Mouse (Mus musculus) frontal cortex, postnatal 36 days (tissue): Measurements from ENCODE around the gene Clps.
A peak's percentile ranks its signal among the peaks of the same experiment; 100 is the strongest.

ENCODE experiments used
- DNase-seq, 2 experiments: peaks; one replicate each; pipeline ENCODE4 v3.0.0; 2022; ENCODE audit warnings: low spot score in 2 of 2

Gene Clps

DNA sequence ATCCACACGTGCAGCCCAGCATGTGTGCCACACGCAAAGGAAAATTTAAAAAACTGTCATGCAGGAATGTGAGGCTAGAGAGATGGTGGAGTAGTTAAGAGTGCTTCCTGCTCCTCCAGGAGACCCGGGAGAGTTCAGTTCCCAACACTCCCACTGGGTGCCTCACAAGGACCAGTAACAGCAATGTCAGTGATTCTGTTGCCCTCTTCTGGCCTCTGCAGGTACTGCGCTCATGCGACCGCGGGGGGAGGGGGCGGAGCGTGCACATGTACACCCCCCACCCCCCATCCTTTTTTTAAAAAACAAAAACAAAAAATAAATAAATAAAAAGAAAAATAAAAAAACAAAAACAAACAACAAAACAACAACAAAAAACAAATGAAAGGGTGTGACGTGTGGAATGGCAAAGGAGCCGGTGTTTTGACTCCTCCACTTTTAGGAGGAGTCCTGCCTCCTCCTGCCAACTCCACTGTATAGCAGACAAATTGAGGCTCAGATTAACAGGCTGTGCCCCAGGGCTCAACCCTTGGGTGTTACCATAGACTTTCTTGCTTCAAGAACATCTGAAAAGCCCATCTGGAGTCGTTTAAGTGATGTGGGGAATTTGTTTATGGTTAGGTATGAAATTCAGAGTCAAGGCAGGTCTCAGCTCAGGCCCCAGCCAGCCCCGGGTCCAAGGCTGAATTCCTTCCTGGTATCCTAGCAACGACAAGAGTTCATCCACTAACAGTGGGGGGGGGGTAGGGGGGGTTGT is 7.3 kb downstream of the Clps start:
- DNase-seq: peak; percentile 70 to 77

DNA sequence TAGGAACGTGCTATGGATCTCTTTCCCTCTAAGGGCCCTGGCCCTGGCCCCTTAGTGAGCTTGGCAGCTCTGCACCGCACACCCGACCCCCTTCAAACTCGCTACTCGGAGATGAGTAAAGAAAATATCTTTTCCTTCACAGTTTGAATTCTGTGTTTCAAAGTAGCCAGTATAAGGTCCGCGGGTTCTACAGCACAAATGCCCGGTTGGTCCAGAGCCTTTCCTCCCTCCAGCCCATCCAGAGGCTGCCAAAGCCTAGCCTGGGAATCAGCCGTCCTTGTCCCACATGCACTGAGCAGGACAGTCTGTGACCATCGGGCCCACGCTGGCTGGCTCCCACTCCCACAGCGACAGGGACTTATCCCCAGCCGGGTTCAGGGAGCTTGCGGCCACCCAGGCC is 11.5 kb downstream of the Clps start, which contains the start of gene Clpsl2:
Gene Clpsl2 (plus strand): TSS at position 301 of the 400 bp plus-strand sequence.
- DNase-seq: no peak

DNA sequence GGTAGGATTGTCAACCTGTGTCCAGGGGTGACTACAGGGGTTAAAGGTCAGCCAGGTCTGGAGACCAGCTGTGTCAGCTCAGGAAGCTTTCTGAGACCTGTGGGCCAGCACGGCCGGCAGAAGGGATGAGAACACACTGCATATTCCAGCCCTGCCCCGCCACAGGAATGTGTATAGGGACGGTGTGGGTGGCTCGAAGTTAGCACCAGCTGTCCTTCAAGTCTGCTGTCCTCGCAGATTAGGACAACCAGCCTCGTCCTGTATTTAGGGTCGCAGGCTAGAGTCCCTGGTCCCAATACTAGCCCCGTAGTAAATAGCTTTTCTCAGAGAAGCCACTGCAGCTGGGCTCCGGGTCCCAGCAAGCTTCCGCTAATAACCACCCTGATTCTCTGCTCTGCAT is 12.0 kb downstream of the Clps start:
- no peak for DNase-seq

DNA sequence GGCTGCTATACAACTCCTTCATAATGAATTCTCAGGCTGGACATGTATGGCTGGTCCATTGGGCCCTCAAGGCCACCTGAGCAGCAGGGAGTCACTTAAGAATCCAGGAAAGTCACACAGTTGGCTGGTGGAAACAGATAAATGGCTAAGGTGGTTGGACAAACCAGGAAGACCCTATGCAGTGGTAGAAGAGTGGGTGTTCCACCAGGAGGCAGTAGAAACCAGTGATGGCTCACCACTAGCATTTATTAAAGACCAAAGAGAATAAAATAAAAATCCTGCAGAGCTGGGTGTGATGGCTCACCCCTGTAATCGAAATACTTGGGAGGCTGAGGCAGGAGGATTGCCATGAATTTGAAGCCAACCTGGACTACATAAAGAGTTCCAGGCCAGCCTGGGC is 13.6 kb downstream of the Clps start:
- peak in 1 of 2 experiments; percentile 3 for DNase-seq

DNA sequence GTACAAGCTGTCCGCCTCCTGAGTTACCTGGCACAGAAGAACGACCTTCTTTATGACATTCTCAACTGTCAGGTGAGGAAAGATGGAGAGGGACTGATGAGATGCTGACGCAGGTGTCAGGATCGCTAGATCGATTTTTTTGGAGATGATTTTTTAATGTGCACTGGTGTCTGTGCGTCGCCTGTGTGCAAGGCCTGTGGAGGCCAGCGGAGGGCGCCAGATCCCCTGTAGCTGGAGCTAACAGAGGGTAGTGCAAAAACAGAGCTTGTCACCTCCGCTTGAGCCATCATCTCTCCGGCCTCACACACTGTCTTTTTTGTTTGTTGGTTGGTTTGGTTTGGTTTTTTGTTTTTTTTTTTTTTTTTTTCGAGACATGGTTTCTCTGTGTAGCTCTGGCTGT is 22.7 kb downstream of the Clps start:
- DNase-seq: no peak

DNA sequence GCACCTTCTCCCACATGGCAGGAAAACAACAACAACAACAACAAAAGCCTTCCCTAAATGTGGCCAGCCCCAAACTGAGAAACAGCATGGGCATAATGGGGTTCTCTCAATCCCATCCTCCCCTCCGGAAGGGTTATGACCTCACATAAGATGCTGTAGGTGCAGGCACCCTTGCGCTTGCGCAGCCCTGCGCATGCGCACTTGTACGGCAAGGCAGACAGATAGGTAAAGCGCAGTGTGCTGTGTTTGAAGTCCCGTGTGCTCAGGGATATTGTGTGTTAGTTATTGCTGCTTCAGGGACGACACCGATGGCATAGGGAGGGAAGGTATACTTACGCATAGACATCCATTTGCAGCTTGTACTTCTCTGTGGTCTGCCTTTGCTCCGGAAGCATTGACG is 27.2 kb downstream of the Clps start:
- no peak for DNase-seq

DNA sequence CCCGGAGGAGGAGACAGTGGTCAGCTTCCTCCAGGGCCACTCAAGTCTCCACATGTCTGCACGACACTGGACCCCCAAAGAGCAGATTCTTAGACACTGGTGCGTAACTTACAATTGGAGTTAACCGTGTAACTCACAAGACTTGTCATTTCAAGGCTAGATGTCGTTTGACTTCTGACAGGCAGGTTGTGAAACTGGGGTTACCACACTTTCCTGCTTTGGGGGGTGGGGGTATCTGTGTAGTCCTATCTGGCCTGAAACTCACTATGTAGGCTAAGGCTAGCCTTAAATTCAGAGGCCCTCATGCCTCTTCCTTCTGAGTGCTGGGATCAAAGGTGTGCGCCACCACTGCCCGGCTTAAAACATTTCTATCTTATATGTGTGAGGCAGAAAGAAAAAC is 28.0 kb downstream of the Clps start:
- no peak for DNase-seq

DNA sequence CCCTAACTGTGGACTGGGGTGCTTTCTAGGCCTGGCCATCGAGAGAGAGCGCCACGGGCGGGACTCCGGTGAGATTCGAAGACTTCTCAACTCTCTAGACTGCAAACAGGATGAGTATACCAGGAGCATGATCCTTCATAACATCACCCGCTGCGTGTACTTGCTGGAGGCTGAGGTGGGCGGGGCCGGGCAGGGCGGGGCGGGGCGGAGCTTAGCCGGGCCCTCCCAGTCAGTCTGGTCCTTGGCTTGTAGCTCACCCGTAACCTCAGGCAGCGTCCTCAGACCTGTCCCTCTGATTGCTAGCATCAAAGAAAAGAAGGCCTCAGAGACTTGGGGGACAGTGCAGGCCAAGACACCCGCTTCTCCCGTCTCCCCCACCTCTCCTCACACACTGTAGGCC is 28.6 kb downstream of the Clps start:
- no peak for DNase-seq

DNA sequence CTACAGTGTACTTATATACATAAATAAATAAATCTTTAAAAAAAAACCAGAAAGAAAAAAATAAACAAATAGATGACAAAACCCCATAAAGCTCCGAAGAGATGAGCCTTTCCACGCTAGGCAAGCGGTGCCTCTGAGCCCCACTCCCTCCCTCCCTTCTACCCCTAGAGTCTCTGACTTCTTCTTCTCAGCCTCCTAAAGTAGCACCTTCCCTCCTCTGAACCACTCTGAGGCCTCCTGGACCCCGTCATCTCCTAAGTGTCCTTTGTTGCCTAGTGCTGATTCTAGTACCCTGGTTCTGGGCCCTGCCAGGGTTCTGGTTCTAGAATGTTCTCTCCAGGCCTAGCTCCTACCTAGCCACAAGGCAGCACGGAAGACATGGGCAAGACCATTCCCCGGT is 30.1 kb downstream of the Clps start, which contains the start of gene Armc12:
Gene Armc12 (plus strand): TSS at position 301 of the 400 bp plus-strand sequence.
- DNase-seq: no peak

DNA sequence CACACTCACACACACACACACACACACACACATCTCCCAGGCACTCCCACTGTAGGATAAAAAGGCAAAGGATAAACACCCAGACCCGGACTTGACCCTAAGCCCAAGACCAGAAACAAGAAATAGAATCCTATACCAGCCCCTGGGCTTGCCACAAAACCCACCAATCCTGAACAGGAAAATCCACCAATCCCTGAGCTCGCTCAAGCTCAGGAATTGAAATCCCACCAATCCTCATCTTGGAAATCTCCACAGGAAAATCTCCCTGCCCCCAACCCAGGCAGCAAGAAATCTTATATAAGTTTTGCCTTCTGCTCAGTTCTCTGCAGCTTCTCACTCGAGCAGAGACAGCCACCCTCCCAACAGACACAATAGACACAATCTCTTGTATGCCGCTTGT is 31.4 kb downstream of the Clps start:
- no peak for DNase-seq

DNA sequence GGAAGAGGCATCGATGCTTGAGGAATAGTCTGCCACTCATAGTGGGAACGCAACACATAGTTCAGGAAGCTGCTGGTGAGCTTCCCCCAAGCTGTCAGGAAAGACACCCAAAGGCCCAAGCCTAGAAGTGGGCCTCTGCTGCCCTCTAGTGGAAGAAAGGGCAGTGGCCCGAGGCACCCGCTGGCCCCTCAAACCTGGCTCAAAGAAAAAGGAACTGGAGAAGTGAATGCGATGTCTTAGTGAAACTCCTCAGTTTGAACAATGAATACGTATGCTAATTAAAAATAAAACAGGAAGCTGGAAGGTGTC is 32.6 kb downstream of the Clps start:
- DNase-seq: peak; percentile 88

DNA sequence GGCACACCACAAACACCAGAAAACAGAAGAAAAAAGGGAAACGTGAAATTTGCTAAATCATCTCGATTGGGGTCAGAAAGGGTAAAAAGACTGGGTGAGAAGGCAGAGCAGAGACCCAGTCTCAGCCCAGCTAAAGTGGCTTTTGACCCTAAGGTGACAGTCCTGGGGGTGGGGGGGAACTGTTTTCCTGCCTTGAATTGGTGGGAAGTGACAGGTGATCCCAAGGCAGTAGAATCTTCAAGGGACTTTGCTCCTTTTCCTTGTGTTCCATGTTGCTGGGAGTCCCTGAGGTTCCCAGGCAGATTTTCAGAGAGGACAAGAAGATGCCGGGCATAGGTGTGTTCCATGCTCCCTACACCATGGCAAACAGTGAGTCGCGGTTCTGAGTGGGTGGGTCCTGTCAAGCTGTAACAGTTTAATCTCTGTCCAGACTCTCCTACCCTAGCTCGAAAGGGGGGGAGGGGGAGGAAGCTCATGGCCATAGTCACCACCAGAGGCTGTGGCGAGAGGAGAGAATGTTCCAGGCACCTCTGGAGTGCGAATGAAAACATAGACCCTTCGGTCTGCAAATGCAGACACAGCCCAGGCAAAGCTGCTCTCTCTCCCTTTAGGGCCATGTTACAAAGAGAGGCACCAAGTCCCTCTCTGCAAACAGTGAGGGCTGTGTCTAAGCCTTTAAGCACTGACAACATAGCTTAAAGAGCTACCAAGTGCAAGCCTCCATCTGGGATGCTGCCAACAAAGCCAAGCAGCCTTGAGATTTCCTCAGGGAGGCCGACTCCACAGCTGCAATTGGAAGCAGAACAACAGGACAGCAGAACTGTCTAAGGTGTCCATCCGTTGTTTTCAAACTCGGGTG is 33.2 kb downstream of the Clps start:
- no peak for DNase-seq

DNA sequence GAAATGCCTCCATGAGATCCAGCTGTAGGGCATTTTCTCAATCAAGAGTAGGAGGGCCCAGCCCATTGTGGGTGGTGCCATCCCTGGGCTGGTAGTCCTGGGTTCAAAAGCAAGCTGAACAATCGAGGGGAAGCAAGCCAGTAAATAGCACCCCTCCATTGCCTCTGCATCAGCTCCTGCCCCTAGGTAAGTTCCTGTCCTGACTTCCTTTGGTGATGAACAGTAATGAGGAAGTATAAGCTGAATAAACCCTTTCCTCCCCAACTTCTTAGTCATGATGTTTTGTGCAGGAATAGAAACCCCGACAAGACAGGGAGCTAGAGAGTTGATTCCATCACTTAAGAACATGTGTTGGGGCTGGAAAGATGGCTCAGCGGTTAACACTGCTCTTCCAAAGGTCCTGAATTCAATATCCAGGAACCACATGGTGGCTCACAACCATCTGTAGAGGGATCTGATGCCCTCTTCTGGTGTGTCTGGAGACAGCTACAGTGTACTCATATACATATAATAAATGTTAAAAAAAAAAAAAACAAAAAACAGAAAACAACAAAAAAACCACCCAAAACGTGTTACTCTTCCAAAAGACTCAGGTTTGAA is 35.6 kb downstream of the Clps start:
- DNase-seq: no peak

DNA sequence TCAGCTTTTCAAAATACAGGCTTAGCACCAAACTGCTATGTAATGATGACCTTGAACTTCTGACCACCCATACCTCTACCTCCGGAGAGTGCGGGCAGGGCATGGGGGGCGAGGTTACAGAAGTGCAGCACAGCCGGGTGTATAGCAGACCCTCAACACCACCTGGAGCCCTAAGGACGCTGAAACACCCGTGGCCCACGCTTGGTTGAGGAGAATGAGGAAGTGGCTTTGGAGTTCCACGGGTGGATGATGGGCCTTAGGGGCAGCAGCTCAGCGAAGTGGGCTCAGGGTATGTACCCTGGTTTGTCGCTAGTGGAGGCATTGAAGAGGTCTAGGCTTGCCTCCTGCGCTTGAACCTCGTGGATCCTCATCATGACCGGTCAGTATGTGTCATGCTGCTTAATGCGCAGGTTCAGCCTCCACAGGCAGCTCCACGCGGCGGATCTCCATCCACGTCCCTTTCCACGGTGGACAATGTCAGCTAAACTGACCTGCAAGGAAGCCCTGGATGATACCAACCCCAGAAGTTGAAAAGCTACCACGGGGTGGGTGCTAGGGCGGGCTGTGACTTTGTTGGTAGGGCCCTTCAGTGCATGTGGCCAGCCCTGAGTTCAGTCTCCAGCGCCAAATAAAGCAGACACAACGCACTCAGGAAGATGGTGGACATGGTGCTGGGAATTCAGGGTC is 36.4 kb downstream of the Clps start:
- DNase-seq: no peak

DNA sequence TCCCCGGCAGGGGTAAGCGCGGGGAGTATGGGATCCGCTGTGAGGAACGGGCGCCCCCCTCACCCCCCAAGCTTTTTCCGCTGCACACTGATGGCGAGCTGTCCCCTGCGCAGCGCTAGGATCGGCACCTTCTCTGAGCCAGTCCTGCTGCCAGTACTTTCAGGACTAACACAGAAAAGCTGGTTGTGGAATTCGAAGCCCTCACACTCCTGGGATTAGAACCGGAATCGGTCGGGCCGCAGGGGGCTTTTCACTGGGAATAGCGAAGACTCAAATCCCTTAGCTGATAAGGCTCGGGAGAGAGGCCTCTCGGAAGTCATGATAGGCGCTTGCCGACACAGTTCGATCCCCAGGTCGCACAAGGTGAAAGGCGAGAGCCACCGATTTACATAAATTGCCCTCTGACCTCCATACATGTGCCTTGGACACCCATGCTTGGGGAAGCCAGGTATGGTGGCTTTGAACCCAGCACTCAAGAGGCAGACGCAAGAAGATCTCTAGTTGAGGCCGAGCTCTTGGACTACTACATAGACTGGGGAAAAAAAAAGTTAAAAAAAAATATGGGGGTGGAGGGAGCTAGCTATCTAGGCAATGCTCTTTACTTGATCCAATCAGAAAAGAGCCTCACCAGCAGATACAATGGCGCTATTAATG is 37.1 kb downstream of the Clps start:
- no peak for DNase-seq

DNA sequence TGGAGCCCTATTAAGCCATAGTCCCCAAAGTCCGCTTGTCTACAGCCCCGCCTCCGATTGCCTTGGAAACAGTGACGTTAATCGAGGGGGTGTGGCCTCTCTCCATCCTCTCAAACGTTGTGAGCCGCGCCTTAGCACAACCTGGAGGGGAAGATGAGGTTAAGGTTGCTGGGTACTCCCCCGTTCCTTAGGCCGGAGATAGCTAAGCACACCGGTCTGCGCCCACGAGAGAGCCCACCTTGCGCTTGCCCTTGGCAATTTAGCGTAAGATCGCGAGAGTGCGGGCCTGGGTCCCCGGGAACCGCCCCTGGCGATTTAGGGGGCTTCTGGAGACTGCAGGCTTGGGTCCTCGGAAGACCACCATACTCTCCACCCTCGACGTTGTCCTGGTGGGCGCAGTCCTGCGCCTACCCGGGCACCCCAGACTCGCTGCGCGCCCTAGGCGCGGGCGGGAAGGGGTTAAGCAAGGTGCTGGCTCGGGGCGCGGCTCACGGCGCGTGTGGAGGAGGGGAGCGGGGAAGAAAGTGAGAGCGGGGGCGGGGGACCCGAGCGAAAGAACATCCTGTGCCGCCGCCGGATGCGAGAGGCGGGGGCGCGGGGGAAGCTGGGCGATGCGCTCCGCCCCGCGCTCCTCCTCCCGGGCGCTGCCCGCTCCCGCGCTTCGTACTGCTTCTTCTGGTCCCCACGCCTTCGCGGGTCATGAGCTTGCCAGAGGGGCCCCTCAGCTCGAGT is 37.8 kb downstream of the Clps start:
- peak; percentile 93 for DNase-seq

DNA sequence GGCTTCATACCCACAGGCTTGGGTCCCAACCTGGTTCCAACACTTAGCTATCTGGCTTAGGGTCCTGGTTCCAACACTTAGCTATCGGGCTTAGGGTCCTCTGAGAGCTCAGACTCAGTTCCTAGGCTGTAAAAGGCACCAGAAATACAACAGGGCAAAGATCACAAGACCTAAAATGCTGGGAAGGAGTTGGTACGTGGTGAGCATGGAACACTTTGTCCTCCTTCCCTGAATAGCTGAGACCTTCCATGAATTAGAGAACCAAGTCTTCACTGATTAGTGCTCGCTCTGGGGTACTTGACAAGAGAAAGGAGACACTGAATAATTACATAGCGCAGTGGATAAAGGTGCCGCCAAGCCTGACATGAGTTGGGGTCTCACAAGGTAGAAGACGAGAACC is 38.6 kb downstream of the Clps start:
- no peak for DNase-seq

DNA sequence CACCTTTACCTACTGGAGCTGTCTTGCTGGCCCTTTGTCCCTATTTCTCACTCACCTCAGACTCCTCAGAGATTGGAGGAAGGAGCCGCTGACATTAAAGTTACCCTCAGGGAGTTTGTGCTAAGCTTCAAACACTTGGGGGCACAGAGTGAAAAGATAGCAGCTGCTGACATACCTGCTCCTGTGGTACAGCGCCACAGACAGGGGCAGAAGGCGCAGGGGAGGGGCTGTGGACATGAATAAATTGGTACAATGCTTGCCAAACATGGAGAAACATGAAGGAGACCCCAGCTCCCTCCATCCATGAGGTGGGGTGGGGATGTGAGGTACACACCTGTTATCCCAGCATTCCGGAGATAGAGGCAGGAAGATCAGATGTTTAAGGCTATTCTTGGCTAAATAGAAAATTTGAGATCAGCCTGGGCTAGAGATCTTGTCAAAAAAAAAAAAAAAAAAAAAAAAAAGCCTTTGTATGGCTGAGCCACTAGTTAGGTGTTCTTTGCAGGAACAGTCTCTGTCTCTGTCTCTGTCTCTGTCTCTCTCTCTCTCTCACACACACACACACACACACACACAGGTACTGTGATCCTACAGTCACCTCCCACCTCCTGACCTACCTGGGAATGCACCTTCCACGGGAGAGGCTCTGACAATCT is 39.4 kb downstream of the Clps start:
- DNase-seq: no peak

DNA sequence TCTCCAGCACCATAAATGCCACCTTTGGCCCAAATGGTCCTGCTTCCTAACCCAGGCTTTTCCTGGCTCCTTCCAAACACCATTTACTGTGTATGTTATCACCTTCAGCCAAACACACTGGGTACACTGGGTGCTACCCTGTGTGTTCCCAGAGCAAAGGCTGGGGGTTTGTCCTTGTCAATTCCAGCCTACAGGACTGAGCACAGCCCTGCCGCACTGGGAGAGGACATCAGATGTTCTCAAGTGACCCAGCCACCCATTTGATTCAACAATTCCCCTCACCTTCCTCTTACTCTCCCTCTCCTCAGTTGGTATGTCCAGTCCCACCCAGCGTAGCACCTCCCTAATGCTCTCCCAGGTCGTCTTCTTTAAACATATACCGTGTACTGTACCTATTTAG is 40.0 kb downstream of the Clps start:
- no peak for DNase-seq

DNA sequence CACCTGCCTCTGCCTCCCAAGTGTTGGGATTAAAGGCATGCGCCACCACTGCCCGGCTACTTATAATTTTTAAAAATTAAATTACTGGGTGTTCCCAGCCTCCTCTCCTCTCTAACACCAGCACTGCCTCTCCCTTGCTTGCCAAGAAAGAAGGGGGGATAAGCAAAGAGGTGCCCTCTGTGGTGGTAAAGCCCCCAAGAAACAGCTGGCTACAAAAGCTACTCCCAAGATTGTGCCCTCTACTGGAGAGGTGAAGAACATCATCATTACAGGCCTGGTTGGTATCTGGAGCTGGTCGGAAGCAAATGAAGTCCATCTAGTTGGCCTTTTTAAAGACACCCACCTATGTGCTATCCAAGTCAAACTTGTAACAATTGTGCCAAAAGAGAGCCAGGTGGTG is 40.7 kb downstream of the Clps start:
- peak in 1 of 2 experiments; percentile 12 for DNase-seq
